Mouse (Mus musculus): ENCODE measurements around the gene Dgke. TPM values are rescaled to one million over a fixed set of nuclear protein-coding genes. Genes with fewer than 3 reads are reported as not detected.
A peak's percentile ranks its signal among the peaks of the same experiment; 100 is the strongest.
"Not testable (repeated sequence)": the region's sequence is repeated elsewhere in the genome, so short reads cannot be mapped to it uniquely, and the experiment has no call there.

The Dgke gene
- polyA plus RNA-seq, 1 experiment from 2014 or later: 0.40 TPM

DNA sequence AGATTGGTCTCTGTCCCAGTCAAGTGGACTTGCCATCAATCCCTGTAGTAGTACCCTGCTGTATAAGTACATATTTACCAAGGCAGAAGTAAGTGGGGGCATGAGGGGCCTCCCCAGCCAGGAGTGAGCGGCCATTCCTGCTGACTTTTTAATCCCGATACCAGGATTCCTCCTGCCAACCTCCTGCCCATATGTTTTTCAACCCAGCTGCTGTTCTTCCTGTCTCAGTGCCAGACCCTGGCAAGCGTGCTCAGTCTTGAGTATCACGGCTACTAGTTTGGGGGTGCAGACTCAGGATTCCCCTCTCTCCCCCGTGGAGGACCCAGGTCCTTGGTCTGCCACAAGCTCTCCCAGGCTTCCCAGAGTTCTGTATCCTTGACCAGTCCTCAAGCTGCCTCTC is 64.0 kb downstream of the Dgke start:
- H3K4me3 ChIP-seq (replicated peaks): peak overlapping the region; percentile 94
- H3K4me2 ChIP-seq: peak overlapping the region; percentile 89
- H3K36me3 ChIP-seq (replicated peaks): peaks cover 42% of the 10 kb centered on the region
- 76% methylated on average over 5 of the region's 5 CpGs for WGBS (ENCODE audit: insufficient replicate concordance)
- peak overlapping the region; percentile 67 for H3K27ac ChIP-seq (replicated peaks)
- peaks cover 68% of the 10 kb centered on the region for H3K4me1 ChIP-seq (replicated peaks)
- H3K27me3 ChIP-seq: no peaks in the 10 kb centered on the region
- no peak overlapping the region for H3K9ac ChIP-seq
- no peaks in the 10 kb centered on the region for H3K9me3 ChIP-seq (replicated peaks)
- ATAC-seq (ENCODE audit: insufficient read depth): no peak

DNA sequence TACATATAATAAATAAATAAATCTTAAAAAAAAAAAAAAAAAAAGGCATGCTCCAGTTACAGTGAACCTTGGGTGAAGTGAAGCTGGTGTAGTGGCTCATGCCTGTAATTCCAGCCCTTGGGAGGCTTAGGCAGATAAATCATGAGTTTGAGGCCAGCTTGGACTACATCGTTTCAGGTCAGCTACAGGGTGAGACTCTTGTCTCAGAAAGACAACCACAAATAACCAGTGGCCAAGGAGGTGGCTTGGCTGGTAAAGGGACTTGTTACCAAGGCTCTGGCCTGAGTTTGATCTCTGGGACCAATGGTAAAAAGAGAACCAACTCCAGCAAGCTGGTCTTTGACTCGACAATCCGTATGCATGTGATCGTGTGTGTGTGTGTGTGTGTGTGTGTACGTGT is 64.6 kb downstream of the Dgke start:
- 72% methylated on average over 5 of the region's 5 CpGs for WGBS (ENCODE audit: insufficient replicate concordance)
- peak overlapping the region; percentile 94 for H3K4me3 ChIP-seq (replicated peaks)
- H3K27ac ChIP-seq (replicated peaks): peak overlapping the region; percentile 67

DNA sequence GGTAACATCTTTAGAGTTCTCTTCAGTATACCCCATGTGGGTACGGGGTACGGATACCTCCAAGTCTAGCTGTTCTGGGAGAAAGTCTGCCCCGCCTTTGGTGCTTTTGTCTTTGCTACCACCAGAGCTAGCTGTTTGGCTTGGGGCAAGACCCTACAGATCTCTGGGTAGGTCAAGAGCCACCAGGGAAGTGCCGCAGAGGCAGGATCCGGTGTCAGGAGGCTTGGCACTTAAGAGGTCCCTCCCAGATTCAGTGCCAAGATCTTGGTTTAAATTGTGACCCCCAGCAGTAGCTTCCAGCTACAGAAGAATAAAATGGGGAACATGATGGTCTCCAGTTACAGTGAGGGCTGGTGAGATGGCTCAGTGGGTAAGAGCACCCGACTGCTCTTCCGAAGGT is 65.1 kb downstream of the Dgke start:
- Histone ChIP-seq H3K36me3 (replicated peaks) (peaks cover 32% of the 10 kb centered on the region), H3K4me1 (replicated peaks) (peaks cover 73% of the 10 kb centered on the region), H3K4me3 (replicated peaks) (peak overlapping the region; percentile 94), H3K4me2 (peak overlapping the region; percentile 89), H3K9ac (peak overlapping the region; percentile 90; the same call in 1 of the 2 replicates), H3K27ac (replicated peaks) (peak overlapping the region; percentile 14; the same call in 1 of the 2 replicates), H3K9me3 (replicated peaks) (no peaks in the 10 kb centered on the region), H3K27me3 (no peaks in the 10 kb centered on the region)
- no peak for ATAC-seq (ENCODE audit: insufficient read depth)
- WGBS (ENCODE audit: insufficient replicate concordance): 80% methylated on average over 7 of the region's 7 CpGs

More for the DNA sequence above, 64.6 kb downstream of the Dgke start:
- Histone ChIP-seq H3K9ac (no peak overlapping the region), H3K27me3 (no peaks in the 10 kb centered on the region), H3K4me2 (peak overlapping the region; percentile 89), H3K9me3 (replicated peaks) (no peaks in the 10 kb centered on the region), H3K4me1 (replicated peaks) (peaks cover 68% of the 10 kb centered on the region), H3K36me3 (replicated peaks) (peaks cover 37% of the 10 kb centered on the region)
- ATAC-seq (ENCODE audit: insufficient read depth): no peak

DNA sequence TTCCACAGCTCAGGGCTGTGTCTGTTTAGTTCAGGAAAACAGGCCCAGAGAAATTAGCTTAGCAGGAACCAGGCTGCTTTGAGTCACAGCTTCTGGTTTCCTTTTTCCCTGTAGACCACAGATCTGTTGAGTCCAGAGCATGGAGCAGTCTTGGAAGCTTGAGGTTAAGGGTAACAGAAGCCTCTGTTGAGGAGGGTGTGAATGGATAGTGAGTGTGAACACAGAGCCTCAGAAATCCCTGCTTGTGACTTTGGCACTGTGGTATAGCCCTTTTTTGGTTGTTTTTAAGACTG is 66.2 kb downstream of the Dgke start:
- peak overlapping the region; percentile 94 for H3K4me3 ChIP-seq (replicated peaks)
- H3K4me1 ChIP-seq (replicated peaks): peaks cover 79% of the 10 kb centered on the region
- H3K27me3 ChIP-seq: no peaks in the 10 kb centered on the region
- H3K4me2 ChIP-seq: peak overlapping the region; percentile 89
- H3K9me3 ChIP-seq (replicated peaks): no peaks in the 10 kb centered on the region
- no peak for ATAC-seq (ENCODE audit: insufficient read depth)
- peak overlapping the region; percentile 90 for H3K9ac ChIP-seq
- peaks cover 21% of the 10 kb centered on the region for H3K36me3 ChIP-seq (replicated peaks)
- H3K27ac ChIP-seq (replicated peaks): peak overlapping the region; percentile 86

DNA sequence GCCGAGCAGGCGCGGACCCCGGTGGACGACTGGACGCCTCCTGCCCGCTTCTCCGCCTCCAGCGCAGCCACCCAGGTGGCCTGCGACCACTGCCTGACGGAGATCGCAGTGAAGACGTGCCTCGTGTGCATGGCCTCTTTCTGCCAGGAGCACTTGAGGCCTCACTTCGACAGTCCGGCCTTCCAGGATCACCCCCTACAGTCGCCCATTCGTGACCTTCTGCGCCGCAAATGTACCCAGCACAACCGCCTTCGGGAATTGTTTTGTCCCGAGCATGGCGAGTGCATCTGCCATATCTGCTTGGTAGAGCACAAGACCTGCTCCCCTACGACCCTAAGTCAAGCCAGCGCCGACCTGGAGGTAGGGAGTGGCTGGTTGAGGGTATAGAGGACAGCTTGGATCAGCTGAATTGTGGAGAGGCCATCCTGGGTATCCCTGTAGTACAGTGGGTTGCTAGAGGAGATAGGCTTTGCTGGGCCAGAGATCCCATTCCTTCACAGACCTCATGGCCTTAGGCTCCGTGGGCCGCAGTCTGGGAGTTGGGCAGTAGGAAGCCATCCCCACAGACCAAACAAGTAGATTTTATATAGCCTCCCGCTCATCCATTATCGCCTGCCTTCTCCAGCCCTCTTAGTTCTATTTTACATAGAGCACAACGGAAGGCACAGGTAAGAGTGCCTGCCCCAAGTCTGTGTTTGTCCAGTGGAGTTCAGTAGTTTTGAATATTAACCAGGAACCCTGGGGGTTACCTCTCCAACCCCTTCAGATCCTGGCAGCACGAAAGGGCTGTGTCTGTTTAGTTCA is 66.7 kb downstream of the Dgke start:
- Histone ChIP-seq H3K4me2 (peak overlapping the region; percentile 89), H3K9me3 (replicated peaks) (no peaks in the 10 kb centered on the region), H3K4me3 (replicated peaks) (peak overlapping the region; percentile 94), H3K4me1 (replicated peaks) (peaks cover 74% of the 10 kb centered on the region), H3K27ac (replicated peaks) (peak overlapping the region; percentile 86), H3K27me3 (no peaks in the 10 kb centered on the region), H3K9ac (peak overlapping the region; percentile 90), H3K36me3 (replicated peaks) (peaks cover 15% of the 10 kb centered on the region)
- peak; percentile 34 for ATAC-seq (ENCODE audit: insufficient read depth)
- 2% methylated on average over 33 of the region's 33 CpGs for WGBS (ENCODE audit: insufficient replicate concordance)

DNA sequence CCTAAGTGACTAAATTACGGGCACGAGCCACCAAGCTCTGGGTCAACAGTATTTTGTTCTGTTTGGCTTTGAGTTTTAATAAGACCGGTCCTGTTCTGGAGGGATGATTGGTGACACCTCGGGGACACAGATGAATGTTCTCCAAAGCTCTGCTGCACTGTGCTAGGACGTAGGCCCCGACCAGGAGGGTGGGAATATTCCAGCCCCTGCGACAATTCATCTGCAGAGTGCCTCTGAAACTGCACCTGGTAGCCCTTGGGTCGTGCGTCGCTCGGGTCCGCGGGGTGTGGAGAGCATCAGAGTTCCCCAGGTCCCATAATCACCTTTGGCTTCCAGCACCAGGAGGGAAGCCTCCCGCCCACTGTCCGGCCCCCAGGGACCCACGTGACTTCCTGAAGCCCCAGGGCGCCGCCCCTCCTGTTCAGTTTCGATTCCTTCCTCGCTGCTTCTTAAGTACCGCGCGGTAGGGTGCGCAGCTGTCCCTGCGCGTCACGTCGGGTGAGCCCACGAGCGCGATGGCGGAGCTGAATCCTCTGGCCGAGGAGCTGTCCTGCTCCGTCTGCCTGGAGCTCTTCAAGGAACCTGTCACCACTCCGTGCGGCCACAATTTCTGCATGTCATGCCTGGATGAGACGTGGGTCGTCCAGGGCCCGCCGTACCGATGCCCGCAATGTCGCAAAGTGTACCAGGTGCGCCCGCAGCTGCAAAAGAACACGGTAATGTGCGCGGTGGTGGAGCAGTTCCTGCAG is 67.5 kb downstream of the Dgke start, which contains the start of gene Trim25:
Gene Trim25 (plus strand): TSS at position 403 of the 749 bp plus-strand sequence.
- Histone ChIP-seq H3K27ac (replicated peaks) (peak within 1 kb of the TSS; percentile 86), H3K36me3 (replicated peaks) (peaks cover 11% of the 10 kb centered on the region; the same call in 1 of the 2 replicates), H3K4me3 (replicated peaks) (peak within 1 kb of the TSS; percentile 94), H3K27me3 (no peaks in the 10 kb centered on the region), H3K9me3 (replicated peaks) (no peaks in the 10 kb centered on the region), H3K4me1 (replicated peaks) (peaks cover 69% of the 10 kb centered on the region), H3K9ac (peak within 1 kb of the TSS; percentile 90), H3K4me2 (peak within 1 kb of the TSS; percentile 89)
- under 1% methylated on average over 48 of the region's 48 CpGs for WGBS (ENCODE audit: insufficient replicate concordance)
- peak; percentile 90 for ATAC-seq (ENCODE audit: insufficient read depth)

DNA sequence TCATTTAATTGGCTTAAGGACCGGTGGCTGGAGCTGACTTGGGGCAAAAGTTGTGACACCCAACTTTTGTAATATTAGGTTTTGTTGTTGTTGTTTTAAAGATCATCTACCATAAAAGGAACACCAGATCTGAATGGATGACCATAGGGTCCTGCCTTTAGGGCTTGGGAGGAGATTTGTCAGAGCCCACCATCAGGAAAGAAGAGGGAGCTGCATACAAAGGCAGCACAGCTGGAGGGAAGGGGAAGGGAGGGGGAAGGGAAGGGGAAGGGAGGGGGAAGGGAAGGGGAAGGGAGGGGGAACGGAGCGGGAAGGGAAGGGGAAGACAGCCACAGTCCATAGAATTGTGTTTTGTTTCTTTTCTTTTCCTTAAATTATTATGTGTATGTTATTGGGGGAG is 68.2 kb downstream of the Dgke start:
- H3K9me3 ChIP-seq (replicated peaks): no peaks in the 10 kb centered on the region
- WGBS (ENCODE audit: insufficient replicate concordance): 32% methylated on average over 3 of the region's 3 CpGs
- peak overlapping the region; percentile 86 for H3K27ac ChIP-seq (replicated peaks)
- peaks cover 11% of the 10 kb centered on the region; the same call in 1 of the 2 replicates for H3K36me3 ChIP-seq (replicated peaks)
- H3K9ac ChIP-seq: peak overlapping the region; percentile 90
- H3K4me3 ChIP-seq (replicated peaks): peak overlapping the region; percentile 94
- H3K27me3 ChIP-seq: no peaks in the 10 kb centered on the region
- ATAC-seq (ENCODE audit: insufficient read depth): no peak
- H3K4me2 ChIP-seq: peak overlapping the region; percentile 89
- peaks cover 67% of the 10 kb centered on the region for H3K4me1 ChIP-seq (replicated peaks)

DNA sequence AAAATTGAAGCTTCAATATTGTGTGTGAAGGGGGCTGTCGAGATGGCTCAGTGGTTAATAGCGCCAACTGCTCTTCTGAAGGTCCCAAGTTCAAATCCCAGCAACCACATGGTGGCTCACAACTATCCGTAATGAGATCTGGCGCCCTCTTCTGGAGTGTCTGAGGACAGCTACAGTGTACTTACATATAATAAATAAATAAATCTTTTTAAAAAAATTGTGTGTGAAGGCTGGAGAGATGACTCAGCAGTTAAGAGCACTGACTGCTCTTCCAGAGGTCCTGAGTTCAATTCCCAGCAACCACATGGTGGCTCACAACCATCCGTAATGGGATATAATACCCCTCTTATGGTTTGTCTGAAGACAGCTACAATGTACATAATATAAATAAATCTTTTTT is 69.3 kb downstream of the Dgke start:
- H3K27ac ChIP-seq (replicated peaks); H3K4me2 ChIP-seq; H3K9ac ChIP-seq; ATAC-seq (ENCODE audit: insufficient read depth); H3K36me3 ChIP-seq (replicated peaks); H3K9me3 ChIP-seq (replicated peaks); H3K4me3 ChIP-seq (replicated peaks); H3K27me3 ChIP-seq: not testable (repeated sequence)
- WGBS (ENCODE audit: insufficient replicate concordance): 67% methylated on average over 5 of the region's 5 CpGs
- peaks cover 57% of the 10 kb centered on the region for H3K4me1 ChIP-seq (replicated peaks)

DNA sequence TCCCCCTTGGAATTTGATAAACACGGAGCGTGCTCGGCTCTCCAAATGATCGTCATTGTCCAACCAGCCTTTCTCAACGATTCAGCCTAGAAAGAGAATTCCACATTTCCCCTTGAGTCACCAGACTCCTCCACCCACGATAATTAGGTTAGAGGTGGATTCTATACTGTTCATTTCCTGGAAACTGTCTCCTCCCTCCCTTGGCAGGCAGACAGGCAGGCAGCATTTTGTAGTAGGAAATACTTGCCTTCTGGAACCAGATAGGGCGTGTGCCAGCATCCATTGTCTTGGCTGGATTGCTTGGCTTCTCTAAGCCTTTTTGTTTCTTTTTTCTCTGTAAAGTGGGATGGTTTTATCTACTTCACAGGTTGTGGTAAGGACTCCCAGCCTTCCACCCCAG is 70.2 kb downstream of the Dgke start:
- Histone ChIP-seq H3K27ac (replicated peaks) (no peak overlapping the region; the same call in 1 of the 2 replicates), H3K9me3 (replicated peaks) (no peaks in the 10 kb centered on the region), H3K27me3 (no peaks in the 10 kb centered on the region), H3K9ac (no peak overlapping the region), H3K4me2 (no peak overlapping the region), H3K36me3 (replicated peaks) (no peaks in the 10 kb centered on the region), H3K4me3 (replicated peaks) (no peak overlapping the region), H3K4me1 (replicated peaks) (peaks cover 49% of the 10 kb centered on the region)
- no peak for ATAC-seq (ENCODE audit: insufficient read depth)
- WGBS (ENCODE audit: insufficient replicate concordance): 47% methylated on average over 7 of the region's 7 CpGs

DNA sequence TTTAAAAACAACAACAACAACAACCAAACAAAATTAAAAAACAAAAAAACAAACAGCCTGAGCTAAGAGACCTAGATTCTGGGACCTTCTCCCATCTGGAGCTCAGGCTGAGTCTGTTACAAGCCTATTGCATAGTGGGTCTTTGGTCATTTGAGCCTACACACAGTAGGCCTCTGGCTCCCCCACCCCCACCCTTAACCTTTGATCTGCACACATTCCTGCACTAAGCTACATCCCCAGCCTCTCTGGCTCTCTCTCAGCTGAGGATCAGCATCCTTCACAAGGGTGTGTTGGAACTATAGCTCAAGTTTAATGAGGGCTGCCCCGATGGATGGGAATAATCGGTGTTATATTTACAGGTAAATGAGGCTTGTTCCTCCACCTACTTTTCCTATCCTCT is 71.0 kb downstream of the Dgke start:
- H3K4me1 ChIP-seq (replicated peaks): peaks cover 41% of the 10 kb centered on the region
- H3K27me3 ChIP-seq: no peaks in the 10 kb centered on the region
- 0 out of 2 replicates have a peak, but pooled peaks cover 5% of the 10 kb centered on the region for H3K36me3 ChIP-seq (replicated peaks)
- 81% methylated on average over 2 of the region's 2 CpGs for WGBS (ENCODE audit: insufficient replicate concordance)
- no peak overlapping the region for H3K9ac ChIP-seq
- no peak for ATAC-seq (ENCODE audit: insufficient read depth)
- no peak overlapping the region for H3K27ac ChIP-seq (replicated peaks)
- H3K4me2 ChIP-seq: no peak overlapping the region
- no peaks in the 10 kb centered on the region for H3K9me3 ChIP-seq (replicated peaks)
- no peak overlapping the region for H3K4me3 ChIP-seq (replicated peaks)

DNA sequence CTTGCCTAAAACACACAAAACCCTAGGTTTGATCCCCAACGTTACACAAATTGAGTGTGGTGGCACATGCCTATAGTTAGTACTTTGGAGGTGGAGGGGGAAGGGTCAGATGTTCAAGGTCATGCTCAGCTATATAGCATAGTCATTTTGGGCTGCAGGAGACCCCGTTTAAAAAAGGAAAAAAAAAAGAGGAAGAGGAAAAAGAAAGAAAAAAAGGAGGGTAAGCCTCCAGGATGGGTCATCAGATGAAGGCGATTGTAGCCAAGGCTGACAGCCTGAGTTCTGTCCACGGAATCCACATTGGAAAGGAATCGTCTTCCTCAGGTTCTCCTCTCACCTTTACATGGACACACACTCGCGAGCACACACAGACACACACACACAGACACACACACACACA is 72.2 kb downstream of the Dgke start:
- ATAC-seq (ENCODE audit: insufficient read depth): no peak
- Histone ChIP-seq H3K4me2 (no peak overlapping the region), H3K9ac (no peak overlapping the region), H3K4me1 (replicated peaks) (peaks cover 39% of the 10 kb centered on the region), H3K27me3 (no peaks in the 10 kb centered on the region), H3K4me3 (replicated peaks) (no peak overlapping the region), H3K9me3 (replicated peaks) (no peaks in the 10 kb centered on the region), H3K36me3 (replicated peaks) (0 out of 2 replicates have a peak, but pooled peaks cover 5% of the 10 kb centered on the region), H3K27ac (replicated peaks) (no peak overlapping the region)
- WGBS (ENCODE audit: insufficient replicate concordance): 55% methylated on average over 7 of the region's 7 CpGs

Measured in liver, embryonic 15.5 days (tissue).